Mouse (Mus musculus): ENCODE measurements around the gene Ifitm3. TPM values are rescaled to one million over a fixed set of nuclear protein-coding genes. Genes with fewer than 3 reads are reported as not detected.

The Ifitm3 gene
- polyA plus RNA-seq (2014; fragmentation: Nextera tagmentation; extraction: Ambion mirVana), result 45.3 and 50.4 TPM in 2 replicates

DNA sequence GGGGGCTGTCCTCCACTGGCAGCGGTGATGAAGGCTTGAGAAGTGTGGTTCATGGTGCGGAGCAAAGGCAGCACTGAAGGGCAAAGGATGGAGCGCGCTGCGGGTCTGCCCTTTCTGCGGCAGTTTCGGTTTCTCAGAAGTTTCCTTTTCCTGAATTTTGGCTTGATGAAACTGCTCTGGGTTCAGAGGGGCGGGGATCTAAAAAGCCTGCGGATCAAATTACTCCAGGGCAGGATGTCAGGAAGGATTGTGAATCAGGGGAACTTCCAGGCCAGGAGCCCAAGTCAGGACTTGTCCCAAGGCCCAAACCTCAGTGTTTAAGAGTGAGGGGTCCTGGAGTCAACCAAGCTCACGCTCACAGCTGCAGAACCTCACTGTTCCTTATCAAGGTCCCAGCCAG lies at the start of gene Ifitm3:
TSS of gene Ifitm3 (minus strand) at position 178 of the 400 bp plus-strand sequence.
- peak; percentile 57 for DNase-seq (ENCODE audit: low spot score)
- H3K4me3 ChIP-seq (ENCODE audit: low read depth, low read length), result peak within 1 kb of the TSS; percentile 30
- H3K9me3 ChIP-seq (ENCODE audit: control insufficient read depth, low read length), result no peaks in the 10 kb centered on the region
- ATAC-seq (ENCODE audit: insufficient number of reproducible peaks, low FRiP score, low TSS enrichment, low read depth), result 0 out of 2 replicates have a peak, but pooled peaks have one; percentile 44
- H3K27ac ChIP-seq (replicated peaks; ENCODE audit: low read depth, low read length), result no peak within 1 kb of the TSS; the same call in 1 of the 2 replicates
- 4% methylated on average over 10 of the region's 10 CpGs for WGBS
- H3K4me1 ChIP-seq (ENCODE audit: control insufficient read depth, insufficient read depth, low read length), result peaks cover 5% of the 10 kb centered on the region
- no peaks in the 10 kb centered on the region for H3K27me3 ChIP-seq (ENCODE audit: control insufficient read depth, insufficient read depth, low read length)
- H3K4me2 ChIP-seq (ENCODE audit: low read depth, severe bottlenecking), result peak within 1 kb of the TSS; percentile 44
- peak within 1 kb of the TSS; percentile 55 for H3K9ac ChIP-seq (ENCODE audit: low read length)
- H3K36me3 ChIP-seq (ENCODE audit: control insufficient read depth, insufficient read depth, low read length), result no peaks in the 10 kb centered on the region

DNA sequence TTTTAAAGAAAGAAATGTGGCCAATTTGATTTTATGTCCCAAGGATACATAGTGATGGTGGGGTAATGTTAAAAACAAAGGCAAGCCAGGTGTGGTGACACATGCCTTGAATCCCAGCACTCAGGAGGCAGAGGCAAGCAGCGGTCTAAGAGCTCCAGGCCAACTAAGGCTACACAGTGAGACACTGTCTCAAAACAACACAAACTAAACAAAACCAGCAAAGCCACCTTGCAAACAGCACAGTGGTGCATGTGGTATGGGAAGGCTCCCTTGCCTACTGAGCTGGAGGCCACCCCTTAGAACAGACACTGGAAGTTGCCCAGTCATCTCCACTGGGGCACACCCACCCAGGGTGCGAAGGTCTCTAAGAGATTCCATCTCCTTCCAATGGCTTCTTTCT lies 49.4 kb upstream of the Ifitm3 start:
- WGBS, result 78% methylated on average over 2 of the region's 2 CpGs
- Histone ChIP-seq H3K36me3 (ENCODE audit: control insufficient read depth, insufficient read depth, low read length) (peaks cover 3% of the 10 kb centered on the region), H3K4me3 (ENCODE audit: low read depth, low read length) (peak overlapping the region; percentile 88), H3K9me3 (ENCODE audit: control insufficient read depth, low read length) (no peaks in the 10 kb centered on the region), H3K27ac (replicated peaks; ENCODE audit: low read depth, low read length) (no peak overlapping the region), H3K4me2 (ENCODE audit: low read depth, severe bottlenecking) (peak overlapping the region; percentile 90), H3K27me3 (ENCODE audit: control insufficient read depth, insufficient read depth, low read length) (no peaks in the 10 kb centered on the region), H3K9ac (ENCODE audit: low read length) (peak overlapping the region; percentile 96), H3K4me1 (ENCODE audit: control insufficient read depth, insufficient read depth, low read length) (peaks cover 12% of the 10 kb centered on the region)
- ATAC-seq (ENCODE audit: insufficient number of reproducible peaks, low FRiP score, low TSS enrichment, low read depth) (no peak; the same call in 1 of the 2 replicates), DNase-seq (ENCODE audit: low spot score) (no peak)

DNA sequence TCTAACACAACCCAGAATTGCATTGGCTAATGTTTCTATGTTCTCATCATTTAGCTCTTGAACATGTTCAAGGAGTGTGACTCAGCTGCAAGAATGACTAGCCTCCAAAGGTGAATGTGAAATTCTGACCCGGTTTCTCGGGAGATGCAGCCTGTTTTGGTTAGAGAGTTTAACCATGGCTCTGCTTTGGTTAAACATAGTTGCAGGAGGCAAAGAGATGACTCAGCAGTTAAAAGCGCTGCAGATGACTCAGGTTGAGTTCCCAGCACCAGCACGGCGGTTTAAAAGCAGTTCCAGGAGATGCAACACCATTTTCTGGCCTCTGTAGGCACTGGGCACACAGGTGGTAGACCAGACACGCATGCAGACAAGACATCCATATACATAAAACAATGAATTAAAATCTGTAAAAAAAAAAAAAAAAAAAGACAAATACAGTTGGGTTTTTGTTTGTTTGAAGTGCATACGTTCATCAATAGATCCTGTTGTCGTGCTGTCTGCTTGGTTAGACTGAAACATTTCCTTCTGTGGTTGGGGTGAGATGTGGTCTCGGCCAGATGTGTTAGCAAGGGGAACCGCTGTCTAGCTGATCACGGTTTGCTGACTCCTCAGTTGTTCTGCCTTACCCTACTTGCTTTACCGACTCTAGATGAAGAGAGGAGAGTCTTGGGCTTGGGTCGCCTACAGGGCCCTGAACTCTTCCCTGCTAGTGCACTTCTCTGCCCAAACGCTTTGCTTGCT lies 48.2 kb upstream of the Ifitm3 start:
- Histone ChIP-seq H3K36me3 (ENCODE audit: control insufficient read depth, insufficient read depth, low read length) (no peaks in the 10 kb centered on the region), H3K4me1 (ENCODE audit: control insufficient read depth, insufficient read depth, low read length) (peaks cover 12% of the 10 kb centered on the region), H3K4me2 (ENCODE audit: low read depth, severe bottlenecking) (no peak overlapping the region), H3K27me3 (ENCODE audit: control insufficient read depth, insufficient read depth, low read length) (no peaks in the 10 kb centered on the region), H3K4me3 (ENCODE audit: low read depth, low read length) (no peak overlapping the region), H3K9me3 (ENCODE audit: control insufficient read depth, low read length) (no peaks in the 10 kb centered on the region), H3K27ac (replicated peaks; ENCODE audit: low read depth, low read length) (no peak overlapping the region), H3K9ac (ENCODE audit: low read length) (no peak overlapping the region)
- DNase-seq (ENCODE audit: low spot score), result no peak
- ATAC-seq (ENCODE audit: insufficient number of reproducible peaks, low FRiP score, low TSS enrichment, low read depth), result no peak
- WGBS, result 92% methylated on average over 14 of the region's 14 CpGs

DNA sequence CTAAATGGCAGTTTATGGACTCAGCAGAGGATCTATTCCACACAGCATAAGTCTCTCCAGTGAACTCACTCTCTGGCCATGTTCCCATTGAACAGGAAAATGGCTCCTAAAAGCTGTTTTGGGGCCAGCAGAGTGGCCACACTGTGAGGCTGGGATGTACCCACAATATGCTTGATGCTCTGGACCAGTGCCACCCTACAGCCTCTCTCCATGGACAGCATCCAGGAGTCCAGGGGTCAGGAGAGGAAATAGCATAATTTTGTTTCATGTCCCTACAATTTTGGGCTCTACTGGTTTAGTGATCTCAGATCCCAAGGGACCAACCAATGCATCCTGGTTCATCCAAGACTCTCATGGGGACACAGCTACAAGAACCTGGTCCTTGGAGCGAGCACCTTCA lies 47.0 kb upstream of the Ifitm3 start:
- H3K27me3 ChIP-seq (ENCODE audit: control insufficient read depth, insufficient read depth, low read length), result no peaks in the 10 kb centered on the region
- no peak overlapping the region for H3K27ac ChIP-seq (replicated peaks; ENCODE audit: low read depth, low read length)
- H3K4me3 ChIP-seq (ENCODE audit: low read depth, low read length), result no peak overlapping the region
- WGBS, result 94% methylated on average over 1 of the region's 1 CpGs
- H3K36me3 ChIP-seq (ENCODE audit: control insufficient read depth, insufficient read depth, low read length), result no peaks in the 10 kb centered on the region
- H3K4me2 ChIP-seq (ENCODE audit: low read depth, severe bottlenecking), result no peak overlapping the region
- ATAC-seq (ENCODE audit: insufficient number of reproducible peaks, low FRiP score, low TSS enrichment, low read depth) (no peak), DNase-seq (ENCODE audit: low spot score) (no peak)
- H3K9ac ChIP-seq (ENCODE audit: low read length), result no peak overlapping the region
- H3K4me1 ChIP-seq (ENCODE audit: control insufficient read depth, insufficient read depth, low read length), result peaks cover 12% of the 10 kb centered on the region
- H3K9me3 ChIP-seq (ENCODE audit: control insufficient read depth, low read length), result no peaks in the 10 kb centered on the region

DNA sequence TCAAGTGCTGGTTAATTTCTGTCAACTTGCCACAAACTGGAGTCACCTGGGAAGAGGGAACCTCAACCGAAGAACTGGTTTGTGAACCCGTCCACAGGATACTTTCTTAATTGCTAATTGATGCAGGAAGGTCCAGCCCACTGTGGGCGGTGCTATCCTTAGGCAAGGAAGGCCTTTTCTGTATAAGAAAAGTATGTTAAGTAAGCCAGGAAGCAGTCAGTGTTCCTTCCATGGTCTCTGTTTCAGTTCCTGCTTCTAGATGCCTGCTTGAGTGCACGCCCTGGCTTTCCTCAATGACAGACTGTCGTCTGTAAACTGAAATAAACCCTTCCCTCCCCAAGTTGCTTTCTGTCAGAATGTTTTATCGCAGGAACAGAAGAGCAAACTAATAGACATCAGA lies 46.4 kb upstream of the Ifitm3 start:
- Histone ChIP-seq H3K27me3 (ENCODE audit: control insufficient read depth, insufficient read depth, low read length) (no peaks in the 10 kb centered on the region), H3K9me3 (ENCODE audit: control insufficient read depth, low read length) (no peaks in the 10 kb centered on the region), H3K4me3 (ENCODE audit: low read depth, low read length) (no peak overlapping the region), H3K9ac (ENCODE audit: low read length) (no peak overlapping the region), H3K4me1 (ENCODE audit: control insufficient read depth, insufficient read depth, low read length) (peaks cover 9% of the 10 kb centered on the region), H3K36me3 (ENCODE audit: control insufficient read depth, insufficient read depth, low read length) (no peaks in the 10 kb centered on the region), H3K27ac (replicated peaks; ENCODE audit: low read depth, low read length) (no peak overlapping the region), H3K4me2 (ENCODE audit: low read depth, severe bottlenecking) (no peak overlapping the region)
- WGBS, result 91% methylated on average over 6 of the region's 6 CpGs
- DNase-seq (ENCODE audit: low spot score) (no peak), ATAC-seq (ENCODE audit: insufficient number of reproducible peaks, low FRiP score, low TSS enrichment, low read depth) (no peak)

DNA sequence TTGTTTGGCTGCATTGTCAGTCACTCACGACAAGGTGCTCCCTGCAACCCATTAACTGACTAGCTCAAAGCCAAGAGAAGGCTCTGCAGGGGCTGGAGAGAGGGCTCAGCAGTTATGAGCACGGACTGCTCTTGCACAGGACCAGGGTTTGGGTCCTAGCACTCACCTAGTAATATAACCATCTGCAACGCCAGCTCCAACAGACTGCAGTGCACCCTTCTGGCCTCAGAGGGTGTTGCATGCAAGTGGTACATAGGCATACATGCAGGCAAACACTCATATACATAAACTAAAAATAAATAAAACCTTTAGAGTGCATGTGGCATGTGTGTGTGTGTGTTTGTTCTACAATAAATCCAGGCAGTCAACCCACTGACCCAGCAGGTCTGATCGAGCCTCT lies 45.2 kb upstream of the Ifitm3 start:
- DNase-seq (ENCODE audit: low spot score) (no peak), ATAC-seq (ENCODE audit: insufficient number of reproducible peaks, low FRiP score, low TSS enrichment, low read depth) (no peak)
- Histone ChIP-seq H3K36me3 (ENCODE audit: control insufficient read depth, insufficient read depth, low read length) (no peaks in the 10 kb centered on the region), H3K9ac (ENCODE audit: low read length) (no peak overlapping the region), H3K27me3 (ENCODE audit: control insufficient read depth, insufficient read depth, low read length) (no peaks in the 10 kb centered on the region), H3K27ac (replicated peaks; ENCODE audit: low read depth, low read length) (no peak overlapping the region), H3K4me3 (ENCODE audit: low read depth, low read length) (no peak overlapping the region), H3K4me1 (ENCODE audit: control insufficient read depth, insufficient read depth, low read length) (peaks cover 5% of the 10 kb centered on the region), H3K4me2 (ENCODE audit: low read depth, severe bottlenecking) (no peak overlapping the region), H3K9me3 (ENCODE audit: control insufficient read depth, low read length) (no peaks in the 10 kb centered on the region)
- 77% methylated on average over 4 of the region's 4 CpGs for WGBS

DNA sequence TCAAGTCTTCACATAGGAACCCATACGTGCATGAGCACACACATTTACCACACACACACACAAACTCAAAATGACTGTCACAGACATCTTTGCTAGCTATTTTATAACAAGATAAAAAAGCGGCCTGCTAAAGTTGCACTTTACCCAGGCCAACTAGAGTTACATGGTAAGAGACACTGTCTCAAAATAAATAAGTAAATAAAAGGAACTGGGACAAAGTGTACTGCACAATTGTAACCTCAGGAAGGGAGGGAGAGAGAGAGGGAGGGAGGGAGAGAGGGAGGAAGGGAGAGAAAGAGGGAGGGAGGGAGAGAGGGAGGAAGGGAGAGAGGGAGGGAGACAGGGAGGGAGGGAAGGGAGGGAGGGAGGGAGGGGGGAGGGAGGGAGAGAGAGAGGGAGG lies 41.9 kb upstream of the Ifitm3 start:
- no peaks in the 10 kb centered on the region for H3K36me3 ChIP-seq (ENCODE audit: control insufficient read depth, insufficient read depth, low read length)
- 83% methylated on average over 2 of the region's 2 CpGs for WGBS
- no peak for ATAC-seq (ENCODE audit: insufficient number of reproducible peaks, low FRiP score, low TSS enrichment, low read depth)
- H3K4me1 ChIP-seq (ENCODE audit: control insufficient read depth, insufficient read depth, low read length), result no peaks in the 10 kb centered on the region
- no peaks in the 10 kb centered on the region for H3K9me3 ChIP-seq (ENCODE audit: control insufficient read depth, low read length)
- no peak overlapping the region for H3K4me3 ChIP-seq (ENCODE audit: low read depth, low read length)
- no peak overlapping the region for H3K27ac ChIP-seq (replicated peaks; ENCODE audit: low read depth, low read length)
- no peak for DNase-seq (ENCODE audit: low spot score)
- H3K9ac ChIP-seq (ENCODE audit: low read length), result no peak overlapping the region
- no peak overlapping the region for H3K4me2 ChIP-seq (ENCODE audit: low read depth, severe bottlenecking)
- no peaks in the 10 kb centered on the region for H3K27me3 ChIP-seq (ENCODE audit: control insufficient read depth, insufficient read depth, low read length)

DNA sequence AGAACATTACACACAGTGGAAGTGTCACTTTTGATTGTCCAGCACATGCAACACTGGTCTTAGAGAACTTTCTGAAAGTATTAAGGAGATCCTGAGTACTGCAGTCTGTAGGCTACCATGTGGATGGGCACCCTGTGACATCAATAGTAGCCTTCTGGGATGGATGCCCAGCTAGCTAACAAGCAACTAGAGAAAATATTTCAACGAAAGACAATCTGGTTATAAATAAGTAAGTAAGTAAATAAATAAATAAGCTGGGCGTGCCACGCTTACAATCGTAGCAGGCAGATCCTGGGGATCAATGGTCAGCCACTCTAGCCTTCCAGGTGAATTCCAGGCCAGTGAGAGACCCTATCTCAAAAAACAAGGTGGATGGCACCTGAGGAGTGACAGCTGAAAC lies 41.4 kb upstream of the Ifitm3 start:
- WGBS, result 88% methylated on average over 4 of the region's 4 CpGs
- Histone ChIP-seq H3K9me3 (ENCODE audit: control insufficient read depth, low read length) (no peaks in the 10 kb centered on the region), H3K9ac (ENCODE audit: low read length) (no peak overlapping the region), H3K27me3 (ENCODE audit: control insufficient read depth, insufficient read depth, low read length) (no peaks in the 10 kb centered on the region), H3K4me1 (ENCODE audit: control insufficient read depth, insufficient read depth, low read length) (no peaks in the 10 kb centered on the region), H3K36me3 (ENCODE audit: control insufficient read depth, insufficient read depth, low read length) (no peaks in the 10 kb centered on the region), H3K4me3 (ENCODE audit: low read depth, low read length) (no peak overlapping the region), H3K27ac (replicated peaks; ENCODE audit: low read depth, low read length) (no peak overlapping the region), H3K4me2 (ENCODE audit: low read depth, severe bottlenecking) (no peak overlapping the region)
- ATAC-seq (ENCODE audit: insufficient number of reproducible peaks, low FRiP score, low TSS enrichment, low read depth) (no peak), DNase-seq (ENCODE audit: low spot score) (no peak)

All from limb, embryonic 11.5 days (tissue).